Mouse (Mus musculus) lung, postnatal 10 days (tissue): Measurements from ENCODE around the gene Zfp692.
A peak's percentile ranks its signal among the peaks of the same experiment; 100 is the strongest.

Experiments used
- DNase-seq: peaks from one replicate; pipeline ENCODE4 v3.0.0; 2021

The Zfp692 gene

GRCm38 (mm10) chr11:58314069-58314468, 7.2 kb downstream of the Zfp692 start:
- DNase-seq, result no peak

GRCm38 (mm10) chr11:58315536-58316168, 8.8 kb downstream of the Zfp692 start:
- no peak for DNase-seq

- no peak for DNase-seq
Measured at GRCm38 (mm10) chr11:58316344-58316743, 9.5 kb downstream of the Zfp692 start.

- no peak for DNase-seq
Measured at GRCm38 (mm10) chr11:58316768-58317390, 10.0 kb downstream of the Zfp692 start.

- peak; percentile 98 for DNase-seq
Measured at GRCm38 (mm10) chr11:58322824-58323569, 16.1 kb downstream of the Zfp692 start.

GRCm38 (mm10) chr11:58323570-58324340, 16.9 kb downstream of the Zfp692 start:
- DNase-seq, result no peak

GRCm38 (mm10) chr11:58324614-58325229, 17.9 kb downstream of the Zfp692 start:
- DNase-seq, result no peak

GRCm38 (mm10) chr11:58326781-58327180, 19.9 kb downstream of the Zfp692 start:
- peak; percentile 31 for DNase-seq

GRCm38 (mm10) chr11:58329906-58330275, 23.0 kb downstream of the Zfp692 start:
- no peak for DNase-seq

- peak; percentile 93 for DNase-seq
Measured at GRCm38 (mm10) chr11:58330276-58331148, 23.6 kb downstream of the Zfp692 start, which contains the start of the genes Zfp672 and Sh3bp5l. Zfp672 (minus strand) TSS chr11:58330339. Sh3bp5l (plus strand) TSS chr11:58330724.

GRCm38 (mm10) chr11:58331149-58331495, 24.3 kb downstream of the Zfp692 start:
- no peak for DNase-seq

- no peak for DNase-seq
Measured at GRCm38 (mm10) chr11:58331546-58331945, 24.7 kb downstream of the Zfp692 start.

- peak; percentile 48 for DNase-seq
Measured at GRCm38 (mm10) chr11:58334746-58335145, 27.9 kb downstream of the Zfp692 start.

- DNase-seq, result no peak
Measured at GRCm38 (mm10) chr11:58346745-58347144, 39.9 kb downstream of the Zfp692 start.

- DNase-seq, result no peak
Measured at GRCm38 (mm10) chr11:58350628-58351027, 43.8 kb downstream of the Zfp692 start.

- DNase-seq, result no peak
Measured at GRCm38 (mm10) chr11:58351179-58351578, 44.3 kb downstream of the Zfp692 start.

- DNase-seq, result no peak
Measured at GRCm38 (mm10) chr11:58352681-58353548, 46.0 kb downstream of the Zfp692 start.

- DNase-seq, result no peak
Measured at GRCm38 (mm10) chr11:58353709-58354108, 46.8 kb downstream of the Zfp692 start.

- DNase-seq, result no peak
Measured at GRCm38 (mm10) chr11:58354476-58354875, 47.6 kb downstream of the Zfp692 start.

- DNase-seq, result no peak
Measured at GRCm38 (mm10) chr11:58354927-58355326, 48.1 kb downstream of the Zfp692 start.

GRCm38 (mm10) chr11:58357042-58357441, 50.2 kb downstream of the Zfp692 start:
- no peak for DNase-seq
